Mouse (Mus musculus) limb, embryonic 12.5 days (tissue): ENCODE measurements around the gene Grm6. TPM values are rescaled to one million over a fixed set of nuclear protein-coding genes. Genes with fewer than 3 reads are reported as not detected.

Experiments used
- ATAC-seq: fragments of 200-750 bp; cut with Nextera tagmentation; 2 replicates; pipeline ENCODE4 v1.8.0; 2017; ENCODE audit warnings: low read depth, moderate TSS enrichment; ENCODE audit not compliant: insufficient number of reproducible peaks, insufficient read depth, low FRiP score, low TSS enrichment
- H3K27ac ChIP-seq: fragments of 300-500 bp; sonication (generic); 2 replicates; pipeline ENCODE4 v1.5.1; 2016; ENCODE audit warnings: mild to moderate bottlenecking, moderate library complexity
- H3K27me3 ChIP-seq: fragments of 300-500 bp; sonication (generic); 2 replicates; pipeline ENCODE4 v1.6.1; 2016; ENCODE audit warnings: mild to moderate bottlenecking, moderate library complexity
- H3K36me3 ChIP-seq: fragments of 300-500 bp; sonication (generic); 2 replicates; pipeline ENCODE4 v1.6.1; 2016; ENCODE audit warnings: mild to moderate bottlenecking, moderate library complexity
- H3K4me1 ChIP-seq: fragments of 300-500 bp; sonication (generic); replicated peaks from 2 replicates; pipeline ENCODE4 v1.6.1; 2016
- H3K4me2 ChIP-seq: fragments of 300-500 bp; sonication (generic); 2 replicates; pipeline ENCODE4 v1.6.1; 2016; ENCODE audit warnings: mild to moderate bottlenecking, moderate library complexity
- H3K4me3 ChIP-seq: fragments of 300-500 bp; sonication (generic); replicated peaks from 2 replicates; pipeline ENCODE4 v1.5.1; 2016; ENCODE audit warnings: mild to moderate bottlenecking
- H3K9ac ChIP-seq: fragments of 300-500 bp; sonication (generic); replicated peaks from 2 replicates; pipeline ENCODE4 v1.6.1; 2016; ENCODE audit warnings: mild to moderate bottlenecking, moderate library complexity
- H3K9me3 ChIP-seq: fragments of 300-500 bp; sonication (generic); 2 replicates; pipeline ENCODE4 v1.6.1; 2016; ENCODE audit warnings: mild to moderate bottlenecking, moderate library complexity
- WGBS: fragments of 180-500 bp; shearing (Covaris S2); methylation state at CpG from one replicate; pipeline ENCODE4 v1.1.7; 2016; 5-methylcytosine and 5-hydroxymethylcytosine counted together
- polyA plus RNA-seq: library from polyadenylated mRNA; unstranded; fragments of >200 nt; fragmentation: Nextera tagmentation; extraction: Ambion mirVana; gene quantifications from 2 replicates; pipeline ENCODE4 v1.2.1, GENCODE M21; 2016

Gene Grm6
- polyA plus RNA-seq: 0.05 TPM in 1 of 2 replicates, not detected in the other

DNA sequence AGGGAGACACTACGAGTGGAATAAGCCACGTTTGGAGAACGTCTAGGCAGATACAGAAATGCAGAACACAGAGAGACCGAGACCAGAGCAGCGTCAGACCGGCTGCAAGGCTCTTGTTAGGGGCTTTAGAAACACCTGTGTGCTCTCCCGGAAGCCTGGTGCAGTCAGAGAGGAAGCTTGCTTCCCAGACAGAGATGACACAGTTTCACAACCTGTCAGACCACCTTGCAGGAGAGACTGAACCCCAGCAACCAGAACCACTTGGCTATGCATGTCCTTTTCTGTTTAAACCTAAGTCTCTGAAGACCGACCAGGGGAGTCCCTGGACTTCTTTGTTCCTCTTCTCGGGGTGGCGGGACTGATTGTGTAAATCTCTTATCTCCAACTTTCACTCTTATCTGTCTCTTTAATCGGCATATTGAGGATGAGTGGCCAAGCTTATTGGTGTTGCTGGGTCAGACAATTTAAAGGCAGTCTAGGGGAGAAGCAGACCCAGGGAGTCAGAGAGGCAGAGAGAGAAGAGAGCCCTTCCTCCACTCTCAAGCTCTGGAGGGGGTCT, at the start of gene Grm6:
TSS of gene Grm6 (plus strand) at position 509 of the 559 bp plus-strand sequence.
- 1% methylated on average over 11 of the region's 11 CpGs for WGBS
- Histone ChIP-seq H3K27ac (no peak within 1 kb of the TSS), H3K9ac (peak within 1 kb of the TSS; percentile 48; the same call in 1 of the 2 replicates), H3K27me3 (peaks cover 85% of the 10 kb centered on the region), H3K4me1 (peaks cover 14% of the 10 kb centered on the region), H3K9me3 (peaks cover 7% of the 10 kb centered on the region; the same call in 1 of the 2 replicates), H3K36me3 (no peaks in the 10 kb centered on the region), H3K4me3 (peak within 1 kb of the TSS; percentile 48), H3K4me2 (peak within 1 kb of the TSS; percentile 88)
- ATAC-seq: no peak

DNA sequence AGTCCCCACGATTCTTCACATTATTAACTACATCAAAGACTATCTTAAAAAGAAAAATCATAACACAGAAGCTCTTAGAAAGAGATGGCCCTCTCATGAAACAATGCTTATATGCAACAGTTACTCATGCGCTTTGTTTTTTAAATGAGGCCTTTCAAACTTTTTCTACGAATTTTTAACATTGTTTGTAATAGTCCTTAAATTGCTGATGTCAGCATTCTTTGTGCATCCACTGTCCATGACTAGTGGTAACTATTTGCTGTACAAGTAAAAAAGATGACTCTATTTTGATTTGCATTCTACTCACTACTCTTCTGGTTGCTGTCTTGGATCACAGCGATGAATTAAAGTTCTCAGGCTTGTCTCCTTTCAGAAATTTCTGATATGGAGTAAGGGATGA, 36.3 kb upstream of the Grm6 start:
- no peak for ATAC-seq
- Histone ChIP-seq H3K9ac (no peak overlapping the region), H3K27ac (no peak overlapping the region), H3K27me3 (no peaks in the 10 kb centered on the region), H3K9me3 (peaks cover 52% of the 10 kb centered on the region), H3K4me3 (no peak overlapping the region), H3K36me3 (peaks cover 96% of the 10 kb centered on the region), H3K4me1 (no peaks in the 10 kb centered on the region), H3K4me2 (no peak overlapping the region)
- WGBS: 96% methylated on average over 4 of the region's 4 CpGs

DNA sequence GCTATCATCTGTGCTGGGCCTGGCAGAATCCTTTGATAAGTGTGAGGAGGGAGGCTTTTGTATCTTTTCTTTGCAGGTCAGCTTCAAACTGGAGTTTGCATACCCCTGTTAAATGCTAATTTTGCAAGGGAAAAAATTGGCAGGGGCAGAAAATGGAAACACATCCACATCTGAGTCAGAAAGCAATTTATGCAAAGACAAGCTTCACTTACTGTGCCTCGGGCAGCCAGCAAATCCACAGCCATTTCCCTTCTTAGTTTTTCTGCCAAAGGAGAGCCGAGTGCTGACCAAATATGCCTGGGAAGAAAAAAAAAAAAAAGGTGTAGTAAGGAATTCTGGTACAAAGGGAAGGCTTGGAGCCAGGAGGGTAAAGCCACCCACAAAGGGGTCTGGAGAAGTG, 24.3 kb upstream of the Grm6 start:
- Histone ChIP-seq H3K36me3 (peaks cover 49% of the 10 kb centered on the region), H3K9ac (peak overlapping the region; percentile 86), H3K27me3 (no peaks in the 10 kb centered on the region), H3K4me2 (peak overlapping the region; percentile 76), H3K9me3 (no peaks in the 10 kb centered on the region), H3K4me3 (peak overlapping the region; percentile 76), H3K4me1 (peaks cover 7% of the 10 kb centered on the region), H3K27ac (no peak overlapping the region)
- WGBS: 56% methylated on average over 2 of the region's 2 CpGs
- no peak for ATAC-seq

DNA sequence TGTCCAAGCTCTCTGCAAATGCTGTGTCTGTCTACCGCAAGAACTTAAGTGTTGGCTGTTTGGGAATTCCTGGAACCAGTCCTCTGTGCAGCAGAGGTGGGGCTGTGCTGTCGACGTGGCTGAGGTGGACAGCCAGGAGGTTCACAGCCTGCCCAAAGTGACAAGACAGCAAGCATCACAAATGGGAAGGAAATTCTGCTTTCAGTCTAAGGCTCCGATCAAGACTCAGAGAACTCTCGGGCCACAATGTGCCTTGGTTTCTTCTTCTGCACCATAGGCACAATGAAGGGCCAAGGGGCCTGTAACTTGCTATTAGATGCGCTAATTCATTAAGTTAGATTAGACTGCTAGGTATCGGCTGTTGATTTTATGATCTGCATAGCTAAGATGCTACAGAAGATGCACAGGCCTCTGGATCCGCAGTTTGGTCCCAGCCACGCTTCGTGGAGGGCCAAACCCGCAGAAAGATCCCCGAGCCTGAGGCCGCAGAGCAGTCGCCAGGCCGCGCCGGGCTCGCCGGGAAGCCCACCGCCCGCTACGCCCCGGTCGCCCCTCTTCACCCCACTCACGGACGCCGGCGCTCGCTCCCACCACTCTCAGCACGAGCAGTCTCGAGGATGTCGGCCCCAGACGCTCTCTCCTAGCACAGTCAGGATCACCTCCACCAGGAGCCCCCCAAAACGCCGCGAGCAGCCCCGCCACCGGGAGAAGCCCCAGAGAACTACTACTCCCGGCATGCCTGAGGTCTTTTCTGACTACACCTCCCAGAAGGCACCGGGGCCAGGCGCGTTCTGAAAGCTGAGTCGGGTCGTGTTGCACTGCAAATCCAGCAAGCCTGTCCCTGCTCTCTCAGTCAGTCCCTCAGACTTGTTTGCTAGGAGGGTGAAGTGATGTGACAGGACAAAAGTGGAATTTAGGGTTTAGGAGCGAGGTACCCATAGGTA, 23.2 kb upstream of the Grm6 start, which contains the start of gene Zfp354c:
TSS of gene Zfp354c (minus strand) at position 715 of the 944 bp plus-strand sequence.
- Histone ChIP-seq H3K4me2 (peak within 1 kb of the TSS; percentile 76), H3K9me3 (no peaks in the 10 kb centered on the region), H3K9ac (peak within 1 kb of the TSS; percentile 86), H3K4me1 (peaks cover 7% of the 10 kb centered on the region), H3K27ac (peak within 1 kb of the TSS; percentile 73), H3K4me3 (peak within 1 kb of the TSS; percentile 76), H3K36me3 (peaks cover 42% of the 10 kb centered on the region), H3K27me3 (no peaks in the 10 kb centered on the region)
- ATAC-seq: peak; percentile 95
- under 1% methylated on average over 45 of the region's 45 CpGs for WGBS

DNA sequence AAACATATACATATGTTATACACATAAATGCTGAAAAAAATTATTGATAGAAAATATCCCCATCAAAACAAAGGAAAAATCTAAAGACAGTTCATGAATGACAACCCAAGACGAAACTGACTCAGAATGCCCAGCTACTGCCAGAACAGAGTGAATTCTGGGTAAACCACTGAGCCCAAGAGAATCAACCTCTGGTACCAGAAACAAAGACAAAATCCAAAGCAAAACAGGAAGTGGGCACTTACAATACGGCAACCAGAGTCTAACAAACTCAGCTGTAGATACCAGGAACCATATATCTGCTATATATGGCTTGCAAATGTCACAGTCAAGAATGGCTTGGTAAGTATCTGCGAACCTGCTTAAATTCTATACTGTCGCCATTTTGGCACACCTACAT, 14.8 kb upstream of the Grm6 start:
- Histone ChIP-seq H3K9ac (no peak overlapping the region), H3K36me3 (peaks cover 25% of the 10 kb centered on the region), H3K27ac (no peak overlapping the region), H3K27me3 (no peaks in the 10 kb centered on the region), H3K9me3 (peaks cover 12% of the 10 kb centered on the region), H3K4me2 (no peak overlapping the region), H3K4me1 (0 out of 2 replicates have a peak, but pooled peaks cover 5% of the 10 kb centered on the region), H3K4me3 (no peak overlapping the region)
- WGBS: 86% methylated on average over 4 of the region's 4 CpGs
- no peak for ATAC-seq

DNA sequence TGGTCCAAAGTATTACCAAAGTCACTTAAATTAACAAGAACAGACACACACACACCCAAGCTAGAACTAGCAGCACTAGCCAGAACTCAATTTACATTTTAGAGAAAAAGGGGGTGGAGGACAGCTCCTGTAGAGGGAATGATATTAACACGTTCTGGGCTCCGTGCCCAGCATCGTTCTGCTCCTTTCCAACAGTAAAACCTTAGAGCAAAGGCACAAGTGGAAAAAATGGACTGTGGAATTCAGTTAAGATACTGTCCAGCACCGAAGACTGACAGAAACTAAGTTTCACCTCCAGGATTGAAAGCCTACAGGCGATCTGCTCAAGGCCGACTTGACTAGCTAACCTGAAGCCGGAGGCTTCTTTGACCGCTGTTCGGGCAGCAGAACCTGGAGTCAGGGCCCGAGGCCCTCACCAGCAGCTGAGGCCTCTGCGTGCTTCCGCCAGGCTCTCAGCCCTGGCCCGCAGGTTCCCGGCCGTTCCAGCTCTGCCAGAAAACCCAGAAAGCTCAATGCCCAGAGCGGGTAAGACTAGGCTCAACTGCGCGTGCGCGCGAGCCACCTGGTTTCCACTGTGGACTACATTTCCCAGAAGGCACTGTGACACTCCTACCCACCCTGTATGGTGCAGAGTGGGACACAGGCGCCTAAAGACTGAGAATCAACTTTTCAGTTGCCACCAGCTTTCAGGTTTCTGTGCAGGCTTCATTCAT, 9.3 kb upstream of the Grm6 start, which contains the start of gene Zfp879:
TSS of gene Zfp879 (minus strand) at position 530 of the 713 bp plus-strand sequence.
- ATAC-seq: peak; percentile 95
- H3K4me3 ChIP-seq: peak within 1 kb of the TSS; percentile 41
- no peaks in the 10 kb centered on the region for H3K36me3 ChIP-seq
- peak within 1 kb of the TSS; percentile 62 for H3K9ac ChIP-seq
- no peaks in the 10 kb centered on the region for H3K9me3 ChIP-seq
- H3K27ac ChIP-seq: peak within 1 kb of the TSS; percentile 92
- H3K4me2 ChIP-seq: peak within 1 kb of the TSS; percentile 61
- H3K4me1 ChIP-seq: peaks cover 10% of the 10 kb centered on the region; the same call in 1 of the 2 replicates
- peaks cover 16% of the 10 kb centered on the region for H3K27me3 ChIP-seq
- WGBS: 19% methylated on average over 22 of the region's 22 CpGs

DNA sequence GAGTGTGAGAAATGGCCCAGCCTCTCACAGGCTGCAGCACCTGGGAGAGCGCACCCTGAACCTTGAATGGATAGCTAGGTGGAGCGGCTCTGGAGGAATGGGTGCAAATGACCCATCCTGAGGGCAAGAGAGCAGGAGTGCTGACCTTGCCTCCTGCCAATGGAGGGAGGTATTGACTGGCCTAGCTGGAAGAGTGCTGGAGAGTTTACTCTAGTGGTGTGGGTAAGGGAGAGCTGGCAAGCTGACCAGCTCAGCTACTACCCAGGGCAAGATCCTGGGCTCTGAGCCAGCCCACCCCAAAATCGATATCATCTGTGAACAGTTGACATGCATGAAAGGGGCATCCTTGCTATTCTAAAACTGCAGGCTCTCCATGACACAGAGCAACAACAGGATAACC, 4.5 kb upstream of the Grm6 start:
- no peak for ATAC-seq
- Histone ChIP-seq H3K9ac (no peak overlapping the region), H3K4me3 (no peak overlapping the region), H3K27me3 (peaks cover 56% of the 10 kb centered on the region), H3K36me3 (no peaks in the 10 kb centered on the region), H3K9me3 (peaks cover 7% of the 10 kb centered on the region; the same call in 1 of the 2 replicates), H3K4me1 (peaks cover 10% of the 10 kb centered on the region), H3K4me2 (no peak overlapping the region), H3K27ac (no peak overlapping the region)
- WGBS: 88% methylated on average over 3 of the region's 3 CpGs

DNA sequence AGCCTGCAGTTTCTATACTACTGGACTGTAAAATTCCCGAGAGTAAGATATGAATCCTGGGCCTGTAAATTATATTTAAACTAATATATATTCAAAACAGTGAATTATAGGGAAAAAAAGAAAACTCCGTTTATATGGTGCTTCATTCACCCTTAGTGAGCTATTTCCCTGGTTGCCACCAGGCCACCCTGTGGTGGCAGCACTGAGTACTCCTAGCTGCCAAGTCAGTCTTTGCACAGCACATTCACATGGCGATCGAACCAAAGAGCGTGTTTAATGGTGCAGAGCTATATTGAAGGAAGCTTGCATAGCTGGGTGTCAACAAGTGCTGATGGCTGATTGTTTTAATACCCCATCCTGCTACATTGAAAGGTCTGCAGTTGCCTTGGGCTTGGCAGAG, 3.4 kb upstream of the Grm6 start:
- no peak for ATAC-seq
- WGBS: 68% methylated on average over 5 of the region's 5 CpGs
- no peak overlapping the region for H3K27ac ChIP-seq
- H3K9me3 ChIP-seq: peaks cover 7% of the 10 kb centered on the region; the same call in 1 of the 2 replicates
- H3K4me2 ChIP-seq: no peak overlapping the region
- peaks cover 14% of the 10 kb centered on the region for H3K4me1 ChIP-seq
- H3K4me3 ChIP-seq: no peak overlapping the region
- no peaks in the 10 kb centered on the region for H3K36me3 ChIP-seq
- no peak overlapping the region for H3K9ac ChIP-seq
- H3K27me3 ChIP-seq: peaks cover 67% of the 10 kb centered on the region

DNA sequence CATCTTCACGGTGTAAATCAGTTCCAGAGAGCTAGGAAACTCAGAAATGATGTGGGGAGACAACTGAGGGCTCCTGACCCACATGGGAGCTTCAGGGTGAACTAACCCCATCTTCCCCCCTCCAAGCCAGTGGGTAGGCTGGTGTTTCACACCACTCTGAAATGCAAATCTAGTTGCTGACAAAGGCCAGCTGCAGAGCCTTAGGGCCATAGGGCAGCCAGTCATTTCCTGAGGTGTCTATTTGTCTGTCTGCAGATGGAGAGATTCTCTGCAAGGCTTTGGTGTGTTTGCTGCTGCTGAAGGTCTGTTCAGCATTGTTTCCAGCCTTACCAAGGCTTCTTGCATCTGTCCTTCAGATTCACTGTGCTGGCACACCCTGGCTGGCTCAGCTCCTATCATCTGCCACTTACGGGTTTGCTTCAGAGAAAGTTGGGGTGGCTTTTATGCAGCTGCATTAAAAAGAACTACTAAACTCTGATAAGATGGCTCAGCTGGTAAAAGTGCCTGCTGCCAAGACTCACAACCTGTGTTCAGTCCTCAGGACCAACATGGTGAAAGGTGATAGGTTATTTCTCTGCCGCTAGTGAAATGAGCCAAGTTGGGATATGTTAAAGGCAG, 1.9 kb upstream of the Grm6 start:
- Histone ChIP-seq H3K9ac (no peak overlapping the region), H3K4me1 (peaks cover 14% of the 10 kb centered on the region), H3K36me3 (no peaks in the 10 kb centered on the region), H3K4me2 (no peak overlapping the region), H3K9me3 (peaks cover 7% of the 10 kb centered on the region; the same call in 1 of the 2 replicates), H3K4me3 (no peak overlapping the region), H3K27ac (no peak overlapping the region), H3K27me3 (peaks cover 77% of the 10 kb centered on the region)
- ATAC-seq: no peak
- WGBS: 30% methylated on average over 3 of the region's 3 CpGs

DNA sequence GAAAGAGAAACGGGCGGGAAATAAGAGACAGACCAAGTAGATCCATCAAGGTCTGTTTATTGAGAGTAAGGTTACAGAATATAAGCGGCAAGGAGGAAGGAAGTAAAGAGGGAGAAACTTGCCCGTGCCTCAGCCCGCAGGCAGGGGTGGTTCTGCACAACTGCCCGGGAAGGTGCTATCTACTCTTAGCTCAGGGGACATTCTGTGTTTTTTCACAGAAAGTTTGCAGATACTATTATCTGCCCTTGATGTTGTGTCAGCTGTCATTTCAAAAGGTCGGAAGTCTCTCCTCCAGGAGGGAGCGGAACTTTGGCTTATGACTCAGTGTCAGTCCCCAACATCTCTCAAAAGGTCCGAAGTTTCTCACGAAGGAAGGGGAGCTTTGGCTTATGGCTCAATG, 1.2 kb upstream of the Grm6 start:
- no peak overlapping the region for H3K4me2 ChIP-seq
- H3K4me1 ChIP-seq: peaks cover 14% of the 10 kb centered on the region
- H3K27ac ChIP-seq: no peak overlapping the region
- no peak overlapping the region for H3K4me3 ChIP-seq
- no peak overlapping the region for H3K9ac ChIP-seq
- H3K27me3 ChIP-seq: peaks cover 84% of the 10 kb centered on the region
- no peaks in the 10 kb centered on the region for H3K36me3 ChIP-seq
- peaks cover 7% of the 10 kb centered on the region; the same call in 1 of the 2 replicates for H3K9me3 ChIP-seq
- no peak for ATAC-seq
- 4% methylated on average over 10 of the region's 10 CpGs for WGBS
